Mouse (Mus musculus): ENCODE results near the gene Mrpl45. TPM values are rescaled to one million over a fixed set of nuclear protein-coding genes. Genes with fewer than 3 reads are reported as not detected.
A peak's percentile ranks its signal among the peaks of the same experiment; 100 is the strongest.
"Not testable (repeated sequence)": the region's sequence is repeated elsewhere in the genome, so short reads cannot be mapped to it uniquely, and the experiment has no call there.

Mrpl45 gene
- polyA plus RNA-seq, 1 experiment from 2014 or later: 43.4 TPM

- peaks cover 2% of the 10 kb centered on the region; the same call in 1 of the 2 replicates for H3K4me1 ChIP-seq (ENCODE audit: control insufficient read depth, insufficient read depth, low read length)
- no peak overlapping the region for H3K4me3 ChIP-seq (ENCODE audit: low read depth, low read length)
- DNase-seq (ENCODE audit: low spot score): no peak
- no peaks in the 10 kb centered on the region for H3K27me3 ChIP-seq (replicated peaks; ENCODE audit: control insufficient read depth, insufficient read depth, low read length)
- WGBS: 96% methylated on average over 8 of the region's 8 CpGs
- no peak overlapping the region for H3K9ac ChIP-seq (ENCODE audit: low read length)
- peaks cover 28% of the 10 kb centered on the region for H3K36me3 ChIP-seq (ENCODE audit: control insufficient read depth, insufficient read depth, low read length)
- no peaks in the 10 kb centered on the region for H3K9me3 ChIP-seq (replicated peaks; ENCODE audit: control insufficient read depth, low read length)
- H3K27ac ChIP-seq (ENCODE audit: low read depth, low read length): no peak overlapping the region
- H3K4me2 ChIP-seq (ENCODE audit: low read length): no peak overlapping the region
- no peak for ATAC-seq
Measured at GRCm38 (mm10) chr11:97321197-97321596, 5.7 kb downstream of the Mrpl45 start.

DNA sequence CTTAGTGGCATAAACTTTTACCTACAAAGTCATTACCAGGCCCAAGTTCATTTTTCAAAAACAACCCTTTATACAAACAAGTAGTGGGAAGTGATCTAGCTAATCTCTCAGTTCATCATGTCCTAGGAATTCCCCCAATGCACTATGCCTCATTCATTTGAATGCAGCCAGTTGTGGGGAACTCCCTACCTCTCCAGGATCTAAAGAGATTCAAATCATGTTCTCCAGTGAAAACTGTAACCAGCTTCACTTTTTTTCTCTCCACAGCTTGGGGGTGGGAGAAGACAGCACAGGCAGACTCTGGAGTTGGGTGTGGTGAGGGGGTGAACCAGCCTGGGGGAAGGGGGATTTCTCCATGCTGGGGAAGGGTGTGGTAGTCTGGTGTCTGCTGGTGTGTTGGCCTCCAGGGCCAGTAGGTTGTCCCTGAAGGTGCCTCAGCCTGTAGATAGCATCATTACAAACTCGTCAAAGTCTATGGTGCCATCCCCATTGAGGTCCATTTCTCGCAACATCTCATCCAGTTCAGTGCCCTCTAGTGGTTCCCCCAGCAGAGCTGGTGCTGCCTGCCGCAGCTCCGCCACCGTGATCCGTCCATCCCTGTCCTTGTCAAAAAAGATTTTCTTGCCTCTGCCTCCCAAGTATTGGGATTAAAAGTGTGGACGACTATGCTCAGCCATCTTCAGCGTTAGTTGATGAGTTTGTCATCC lies 6.5 kb downstream of the Mrpl45 start:
- not testable (repeated sequence) for ATAC-seq; H3K27me3 ChIP-seq (replicated peaks; ENCODE audit: control insufficient read depth, insufficient read depth, low read length); DNase-seq (ENCODE audit: low spot score); H3K27ac ChIP-seq (ENCODE audit: low read depth, low read length); H3K4me2 ChIP-seq (ENCODE audit: low read length); H3K9ac ChIP-seq (ENCODE audit: low read length); H3K9me3 ChIP-seq (replicated peaks; ENCODE audit: control insufficient read depth, low read length); H3K4me1 ChIP-seq (ENCODE audit: control insufficient read depth, insufficient read depth, low read length); H3K4me3 ChIP-seq (ENCODE audit: low read depth, low read length)
- peaks cover 37% of the 10 kb centered on the region for H3K36me3 ChIP-seq (ENCODE audit: control insufficient read depth, insufficient read depth, low read length)
- WGBS: 88% methylated on average over 8 of the region's 8 CpGs

- H3K27me3 ChIP-seq (replicated peaks; ENCODE audit: control insufficient read depth, insufficient read depth, low read length): no peaks in the 10 kb centered on the region
- ATAC-seq: no peak
- no peaks in the 10 kb centered on the region for H3K9me3 ChIP-seq (replicated peaks; ENCODE audit: control insufficient read depth, low read length)
- H3K4me3 ChIP-seq (ENCODE audit: low read depth, low read length): no peak overlapping the region
- no peak for DNase-seq (ENCODE audit: low spot score)
- WGBS: 85% methylated on average over 1 of the region's 1 CpGs
- H3K4me1 ChIP-seq (ENCODE audit: control insufficient read depth, insufficient read depth, low read length): no peaks in the 10 kb centered on the region
- no peak overlapping the region for H3K9ac ChIP-seq (ENCODE audit: low read length)
- H3K27ac ChIP-seq (ENCODE audit: low read depth, low read length): no peak overlapping the region
- no peak overlapping the region for H3K4me2 ChIP-seq (ENCODE audit: low read length)
- H3K36me3 ChIP-seq (ENCODE audit: control insufficient read depth, insufficient read depth, low read length): peaks cover 56% of the 10 kb centered on the region
Measured at GRCm38 (mm10) chr11:97325224-97325623, 9.7 kb downstream of the Mrpl45 start.

- DNase-seq (ENCODE audit: low spot score) (peak; percentile 85), ATAC-seq (no peak)
- no peak overlapping the region for H3K4me3 ChIP-seq (ENCODE audit: low read depth, low read length)
- H3K9ac ChIP-seq (ENCODE audit: low read length): no peak overlapping the region
- no peak overlapping the region for H3K4me2 ChIP-seq (ENCODE audit: low read length)
- no peaks in the 10 kb centered on the region for H3K9me3 ChIP-seq (replicated peaks; ENCODE audit: control insufficient read depth, low read length)
- peaks cover 60% of the 10 kb centered on the region for H3K36me3 ChIP-seq (ENCODE audit: control insufficient read depth, insufficient read depth, low read length)
- no peak overlapping the region for H3K27ac ChIP-seq (ENCODE audit: low read depth, low read length)
- 23% methylated on average over 9 of the region's 9 CpGs for WGBS
- no peaks in the 10 kb centered on the region for H3K27me3 ChIP-seq (replicated peaks; ENCODE audit: control insufficient read depth, insufficient read depth, low read length)
- H3K4me1 ChIP-seq (ENCODE audit: control insufficient read depth, insufficient read depth, low read length): no peaks in the 10 kb centered on the region
Measured at GRCm38 (mm10) chr11:97328148-97328547, 12.6 kb downstream of the Mrpl45 start.

DNA sequence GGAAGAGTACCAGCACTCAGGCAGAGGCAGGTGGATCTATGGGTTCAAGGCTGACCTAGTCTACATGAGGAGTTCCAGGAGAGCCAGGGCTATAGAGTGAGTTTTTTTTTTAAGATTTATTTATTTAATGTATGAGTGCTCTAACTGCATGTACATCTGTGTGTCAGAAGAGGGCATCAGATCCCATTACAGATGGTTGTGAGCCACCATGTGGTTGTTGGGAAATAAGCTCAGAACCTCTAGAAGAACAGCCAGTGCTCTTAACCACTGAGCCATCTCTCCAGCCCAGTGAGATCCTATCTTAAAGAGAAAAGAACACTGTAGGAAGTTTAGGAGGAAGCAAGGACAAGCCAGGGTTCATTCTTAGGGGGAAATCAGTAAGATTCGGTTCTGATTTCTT lies 14.8 kb downstream of the Mrpl45 start:
- no peaks in the 10 kb centered on the region for H3K27me3 ChIP-seq (replicated peaks; ENCODE audit: control insufficient read depth, insufficient read depth, low read length)
- ATAC-seq: no peak
- 97% methylated on average over 1 of the region's 1 CpGs for WGBS
- H3K9ac ChIP-seq (ENCODE audit: low read length): no peak overlapping the region
- DNase-seq (ENCODE audit: low spot score): no peak
- H3K4me3 ChIP-seq (ENCODE audit: low read depth, low read length): no peak overlapping the region
- no peak overlapping the region for H3K4me2 ChIP-seq (ENCODE audit: low read length)
- no peak overlapping the region for H3K27ac ChIP-seq (ENCODE audit: low read depth, low read length)
- no peaks in the 10 kb centered on the region for H3K9me3 ChIP-seq (replicated peaks; ENCODE audit: control insufficient read depth, low read length)
- H3K4me1 ChIP-seq (ENCODE audit: control insufficient read depth, insufficient read depth, low read length): no peaks in the 10 kb centered on the region
- peaks cover 42% of the 10 kb centered on the region for H3K36me3 ChIP-seq (ENCODE audit: control insufficient read depth, insufficient read depth, low read length)

DNA sequence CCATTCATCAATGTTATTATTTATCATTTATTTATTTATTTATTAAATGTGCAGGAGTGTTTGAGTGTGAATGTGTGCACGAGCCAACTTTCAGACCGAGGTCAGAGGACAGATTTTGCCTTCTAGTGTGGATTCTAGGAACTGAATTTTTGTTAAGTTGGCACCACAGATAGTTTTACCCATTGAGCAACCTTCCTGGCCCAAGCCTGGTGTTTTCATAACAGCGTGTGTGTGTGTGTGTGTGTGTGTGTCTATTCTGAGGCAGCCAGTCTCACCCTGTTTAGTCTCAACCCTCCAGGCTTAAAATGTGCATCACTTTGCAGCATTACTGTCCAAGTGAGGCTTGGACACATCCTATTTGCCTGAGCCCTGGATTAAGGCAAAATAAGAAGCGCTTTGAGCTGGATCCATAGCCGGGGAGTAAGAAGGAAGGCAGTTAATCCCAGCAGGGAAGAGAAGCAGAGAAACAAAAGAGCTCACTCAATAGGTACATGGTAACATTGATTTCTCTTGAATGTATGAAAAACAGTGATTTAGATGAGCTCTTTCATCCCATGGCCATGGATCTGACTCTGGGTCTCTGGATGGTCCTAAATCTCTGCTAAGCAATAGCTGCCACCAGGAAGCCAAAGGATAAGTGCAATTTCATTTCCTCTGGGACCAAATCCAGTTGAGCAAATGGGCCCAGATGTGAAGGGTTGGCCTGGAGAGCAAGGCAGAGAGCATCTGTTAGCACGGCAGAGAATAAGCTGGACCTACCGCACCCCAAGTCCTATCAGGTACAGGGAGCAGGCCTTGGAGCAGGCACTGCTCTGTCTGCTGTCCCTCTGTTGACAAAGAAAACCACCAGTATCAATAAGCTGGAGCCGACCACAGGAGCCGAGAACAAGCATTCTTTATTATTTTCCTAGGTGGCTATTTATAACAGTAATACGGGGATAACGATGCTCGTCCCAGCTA lies 16.0 kb downstream of the Mrpl45 start:
- Histone ChIP-seq H3K36me3 (ENCODE audit: control insufficient read depth, insufficient read depth, low read length) (peaks cover 31% of the 10 kb centered on the region), H3K4me1 (ENCODE audit: control insufficient read depth, insufficient read depth, low read length) (no peaks in the 10 kb centered on the region), H3K27me3 (replicated peaks; ENCODE audit: control insufficient read depth, insufficient read depth, low read length) (no peaks in the 10 kb centered on the region), H3K9ac (ENCODE audit: low read length) (no peak overlapping the region), H3K9me3 (replicated peaks; ENCODE audit: control insufficient read depth, low read length) (no peaks in the 10 kb centered on the region), H3K27ac (ENCODE audit: low read depth, low read length) (no peak overlapping the region), H3K4me3 (ENCODE audit: low read depth, low read length) (no peak overlapping the region), H3K4me2 (ENCODE audit: low read length) (no peak overlapping the region)
- WGBS: 55% methylated on average over 12 of the region's 12 CpGs
- DNase-seq (ENCODE audit: low spot score) (no peak), ATAC-seq (no peak)

DNA sequence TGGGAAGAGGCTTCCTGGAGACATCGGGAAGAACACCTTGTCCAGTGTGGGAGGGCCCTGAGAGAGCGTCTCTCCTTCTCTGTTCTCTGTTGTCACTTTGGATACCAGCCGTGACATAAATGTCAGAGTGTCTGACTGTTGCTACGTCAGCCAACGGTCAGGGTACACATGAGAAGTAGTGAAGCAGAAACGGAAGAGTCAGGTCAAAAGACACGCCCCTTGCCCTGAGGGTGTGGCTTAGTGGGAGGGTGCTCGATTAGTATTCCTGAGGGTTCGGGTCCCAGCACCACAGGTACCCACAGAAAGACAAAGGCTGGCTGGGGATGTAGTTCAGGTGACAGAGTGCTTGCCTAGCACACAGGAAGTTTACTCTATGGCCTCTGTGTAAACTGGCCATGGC lies 17.5 kb downstream of the Mrpl45 start:
- Histone ChIP-seq H3K9ac (ENCODE audit: low read length) (no peak overlapping the region), H3K36me3 (ENCODE audit: control insufficient read depth, insufficient read depth, low read length) (peaks cover 26% of the 10 kb centered on the region), H3K4me1 (ENCODE audit: control insufficient read depth, insufficient read depth, low read length) (no peaks in the 10 kb centered on the region), H3K9me3 (replicated peaks; ENCODE audit: control insufficient read depth, low read length) (no peaks in the 10 kb centered on the region), H3K4me2 (ENCODE audit: low read length) (no peak overlapping the region), H3K27ac (ENCODE audit: low read depth, low read length) (no peak overlapping the region), H3K4me3 (ENCODE audit: low read depth, low read length) (no peak overlapping the region), H3K27me3 (replicated peaks; ENCODE audit: control insufficient read depth, insufficient read depth, low read length) (no peaks in the 10 kb centered on the region)
- ATAC-seq (no peak), DNase-seq (ENCODE audit: low spot score) (no peak)
- 60% methylated on average over 9 of the region's 9 CpGs for WGBS

DNA sequence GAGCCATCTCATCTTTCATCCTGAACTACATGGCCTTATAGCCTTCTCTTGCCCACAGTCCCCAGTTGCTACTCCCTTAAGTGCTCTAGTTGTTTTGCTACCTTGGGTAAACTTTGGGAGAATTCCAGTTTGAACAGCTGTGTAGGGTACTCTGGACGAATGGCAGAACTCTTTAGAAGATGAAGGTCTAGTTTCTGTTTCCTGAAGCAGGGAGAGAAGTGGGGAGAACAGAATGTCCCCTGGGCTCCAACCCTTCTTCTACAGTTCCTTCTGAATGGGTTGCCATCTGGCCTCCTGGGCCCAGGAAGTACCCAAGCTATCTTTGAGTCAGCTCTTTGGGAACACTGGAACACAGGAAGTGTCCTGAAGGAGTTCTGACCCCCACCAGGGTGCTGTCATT lies 18.4 kb downstream of the Mrpl45 start:
- peaks cover 5% of the 10 kb centered on the region; the same call in 1 of the 2 replicates for H3K4me1 ChIP-seq (ENCODE audit: control insufficient read depth, insufficient read depth, low read length)
- peaks cover 19% of the 10 kb centered on the region for H3K36me3 ChIP-seq (ENCODE audit: control insufficient read depth, insufficient read depth, low read length)
- H3K9me3 ChIP-seq (replicated peaks; ENCODE audit: control insufficient read depth, low read length): no peaks in the 10 kb centered on the region
- DNase-seq (ENCODE audit: low spot score): no peak
- 58% methylated on average over 1 of the region's 1 CpGs for WGBS
- no peak overlapping the region for H3K27ac ChIP-seq (ENCODE audit: low read depth, low read length)
- H3K4me3 ChIP-seq (ENCODE audit: low read depth, low read length): no peak overlapping the region
- no peak overlapping the region for H3K9ac ChIP-seq (ENCODE audit: low read length)
- H3K27me3 ChIP-seq (replicated peaks; ENCODE audit: control insufficient read depth, insufficient read depth, low read length): no peaks in the 10 kb centered on the region
- no peak for ATAC-seq
- H3K4me2 ChIP-seq (ENCODE audit: low read length): no peak overlapping the region

DNA sequence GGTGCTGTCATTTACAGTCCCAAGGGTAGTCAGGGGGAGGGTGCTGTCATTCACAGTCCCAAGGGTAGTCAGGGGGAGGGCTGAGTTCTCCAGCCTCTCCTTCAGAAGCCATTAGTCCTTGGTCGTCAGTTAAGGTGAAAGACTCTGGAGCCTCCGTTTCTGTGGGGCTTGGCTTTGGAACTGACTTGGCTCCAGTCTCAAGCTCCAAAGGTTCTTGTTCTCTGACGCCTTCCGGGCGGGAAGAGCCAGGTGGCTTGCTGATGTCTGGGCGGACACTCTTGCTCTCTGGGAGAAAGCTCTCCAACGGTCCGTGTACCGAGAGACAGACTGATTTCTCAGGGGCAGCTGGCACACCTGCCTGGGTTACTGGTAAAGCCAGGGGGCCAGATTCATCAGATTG lies 18.9 kb downstream of the Mrpl45 start:
- H3K4me3 ChIP-seq (ENCODE audit: low read depth, low read length): no peak overlapping the region
- no peak for DNase-seq (ENCODE audit: low spot score)
- H3K4me2 ChIP-seq (ENCODE audit: low read length): no peak overlapping the region
- no peak overlapping the region for H3K9ac ChIP-seq (ENCODE audit: low read length)
- H3K4me1 ChIP-seq (ENCODE audit: control insufficient read depth, insufficient read depth, low read length): peaks cover 8% of the 10 kb centered on the region; the same call in 1 of the 2 replicates
- no peaks in the 10 kb centered on the region for H3K9me3 ChIP-seq (replicated peaks; ENCODE audit: control insufficient read depth, low read length)
- WGBS: 89% methylated on average over 9 of the region's 9 CpGs
- H3K36me3 ChIP-seq (ENCODE audit: control insufficient read depth, insufficient read depth, low read length): peaks cover 14% of the 10 kb centered on the region
- ATAC-seq: no peak
- H3K27ac ChIP-seq (ENCODE audit: low read depth, low read length): no peak overlapping the region
- no peaks in the 10 kb centered on the region for H3K27me3 ChIP-seq (replicated peaks; ENCODE audit: control insufficient read depth, insufficient read depth, low read length)
